Mouse (Mus musculus) lung, postnatal 25 days (tissue): ENCODE results near the gene Rnf149.

Experiments used
- DNase-seq: peaks from one replicate; pipeline ENCODE4 v3.0.0; 2022; ENCODE audit warnings: low spot score

The Rnf149 gene

GRCm38 (mm10) chr1:39575778-39576375, 1.3 kb downstream of the Rnf149 start:
- DNase-seq, result no peak

GRCm38 (mm10) chr1:39573890-39574289, 3.3 kb downstream of the Rnf149 start:
- no peak for DNase-seq

GRCm38 (mm10) chr1:39571653-39572052, 5.6 kb downstream of the Rnf149 start:
- DNase-seq, result no peak

GRCm38 (mm10) chr1:39568079-39568478, 9.1 kb downstream of the Rnf149 start:
- DNase-seq, result no peak

- no peak for DNase-seq
These were observed 12.6 kb downstream of the Rnf149 start for GRCm38 (mm10) chr1:39564603-39565002.

GRCm38 (mm10) chr1:39563161-39563560, 14.0 kb downstream of the Rnf149 start:
- no peak for DNase-seq

- no peak for DNase-seq
These were observed 15.3 kb downstream of the Rnf149 start for GRCm38 (mm10) chr1:39561920-39562319.

GRCm38 (mm10) chr1:39559009-39559408, 18.2 kb downstream of the Rnf149 start:
- DNase-seq, result no peak

GRCm38 (mm10) chr1:39555556-39556415, 21.4 kb downstream of the Rnf149 start:
- DNase-seq, result no peak

GRCm38 (mm10) chr1:39549831-39550230, 27.4 kb downstream of the Rnf149 start:
- DNase-seq, result no peak

- no peak for DNase-seq
These were observed 30.0 kb downstream of the Rnf149 start for GRCm38 (mm10) chr1:39547238-39547637.

GRCm38 (mm10) chr1:39546160-39546866, 30.9 kb downstream of the Rnf149 start:
- DNase-seq, result no peak

- DNase-seq, result no peak
These were observed 31.6 kb downstream of the Rnf149 start for GRCm38 (mm10) chr1:39545589-39545988.

GRCm38 (mm10) chr1:39540592-39540991, 36.6 kb downstream of the Rnf149 start:
- no peak for DNase-seq

- DNase-seq, result no peak
These were observed 39.4 kb downstream of the Rnf149 start for GRCm38 (mm10) chr1:39537631-39538380.

- DNase-seq, result no peak
These were observed 40.5 kb downstream of the Rnf149 start for GRCm38 (mm10) chr1:39536701-39537100.

- peak; percentile 98 for DNase-seq
These were observed 41.5 kb downstream of the Rnf149 start for GRCm38 (mm10) chr1:39535515-39536311.

GRCm38 (mm10) chr1:39534831-39535230, 42.4 kb downstream of the Rnf149 start, which contains the start of gene Cnot11:
TSS of gene Cnot11 (plus strand) at chr1:39534992.
- DNase-seq, result no peak

- no peak for DNase-seq
These were observed 43.3 kb downstream of the Rnf149 start for GRCm38 (mm10) chr1:39533917-39534316.

GRCm38 (mm10) chr1:39531036-39531435, 46.2 kb downstream of the Rnf149 start:
- no peak for DNase-seq

- DNase-seq, result peak; percentile 82
These were observed 46.8 kb downstream of the Rnf149 start for GRCm38 (mm10) chr1:39530258-39530943.
